Mouse (Mus musculus) gastrocnemius, adult 2 months (tissue): ENCODE results near the gene Tmem40. TPM values are rescaled to one million over a fixed set of nuclear protein-coding genes. Genes with fewer than 3 reads are reported as not detected.
A peak's percentile ranks its signal among the peaks of the same experiment; 100 is the strongest.

Experiments
- DNase-seq: peaks from one replicate; pipeline ENCODE4 v3.0.0; 2022
- H3K27ac ChIP-seq: fragments of 200-600 bp; 2 replicates; pipeline ENCODE4 v1.8.1; 2022; ENCODE audit warnings: mild to moderate bottlenecking
- H3K4me3 ChIP-seq: fragments of 200-600 bp; 2 replicates; pipeline ENCODE4 v1.8.1; 2022; ENCODE audit warnings: mild to moderate bottlenecking, moderate library complexity
- CTCF ChIP-seq: fragments of 200-600 bp; IDR thresholded peaks from 2 replicates; pipeline ENCODE4 v1.8.1; 2022; ENCODE audit warnings: antibody characterized with exemption, mild to moderate bottlenecking, moderate library complexity
- intact Hi-C: fragments of 180-260 bp; cut with DNase I; formaldehyde crosslinking; loops from one replicate; pipeline ENCODE4 v1.15.1; 2025
- total RNA-seq, 2 experiments: library from RNA; stranded (reverse); gene quantifications; 2 replicates each; pipeline ENCODE4 v1.2.3; 2021

Gene Tmem40
- total RNA-seq, 2 experiments from 2014 or later: 0.28 TPM; not detected in 1

GRCm38 (mm10) chr6:115717715-115718558, 44.3 kb downstream of the Tmem40 start:
- intact Hi-C loops: loop anchor here (2.0 to 5.0 kb wide), 3 partner anchors 41 to 171 kb away; partner anchors contain the start of genes Mkrn2 and Raf1
- H3K4me3 ChIP-seq: peak overlapping the region; percentile 69
- DNase-seq: peak; percentile 81
- TF ChIP-seq CTCF: peak; percentile 60
- peak overlapping the region; percentile 89 for H3K27ac ChIP-seq

- peak overlapping the region; percentile 69 for H3K4me3 ChIP-seq
- H3K27ac ChIP-seq: peak overlapping the region; percentile 89
- DNase-seq: peak; percentile 83
- TF ChIP-seq CTCF: no peak
- intact Hi-C loops: loop anchor here (2.0 to 5.0 kb wide), 3 partner anchors 40 to 170 kb away; partner anchors contain the start of genes Mkrn2 and Raf1
These were observed 45.0 kb downstream of the Tmem40 start for GRCm38 (mm10) chr6:115717101-115717652.

GRCm38 (mm10) chr6:115711261-115711660, 50.9 kb downstream of the Tmem40 start:
- no peak for TF ChIP-seq CTCF
- H3K27ac ChIP-seq: no peak overlapping the region
- no peak for DNase-seq
- intact Hi-C loops: no loop called here
- no peak overlapping the region for H3K4me3 ChIP-seq

- DNase-seq: no peak
- H3K4me3 ChIP-seq: no peak overlapping the region
- intact Hi-C loops: no loop called here
- no peak for TF ChIP-seq CTCF
- no peak overlapping the region for H3K27ac ChIP-seq
These were observed 59.3 kb downstream of the Tmem40 start for GRCm38 (mm10) chr6:115702901-115703300.

GRCm38 (mm10) chr6:115701302-115701701, 60.9 kb downstream of the Tmem40 start:
- TF ChIP-seq CTCF: peak; percentile 40; the same call in 1 of the 2 replicates
- Histone ChIP-seq H3K27ac (no peak overlapping the region), H3K4me3 (no peak overlapping the region)
- intact Hi-C loops: no loop called here
- DNase-seq: no peak

GRCm38 (mm10) chr6:115700778-115701177, 61.4 kb downstream of the Tmem40 start:
- intact Hi-C loops: no loop called here
- no peak overlapping the region for H3K27ac ChIP-seq
- no peak for DNase-seq
- TF ChIP-seq CTCF: no peak
- no peak overlapping the region for H3K4me3 ChIP-seq

GRCm38 (mm10) chr6:115698699-115699098, 63.5 kb downstream of the Tmem40 start:
- H3K27ac ChIP-seq: no peak overlapping the region
- TF ChIP-seq CTCF: peak; percentile 56
- H3K4me3 ChIP-seq: no peak overlapping the region
- DNase-seq: no peak
- intact Hi-C loops: no loop called here

GRCm38 (mm10) chr6:115697739-115698558, 64.3 kb downstream of the Tmem40 start:
- TF ChIP-seq CTCF: no peak
- Histone ChIP-seq H3K27ac (peak overlapping the region; percentile 67), H3K4me3 (no peak overlapping the region)
- DNase-seq: peak; percentile 39
- intact Hi-C loops: no loop called here

- DNase-seq: no peak
- no peak for TF ChIP-seq CTCF
- H3K27ac ChIP-seq: no peak overlapping the region
- intact Hi-C loops: no loop called here
- H3K4me3 ChIP-seq: no peak overlapping the region
These were observed 65.4 kb downstream of the Tmem40 start for GRCm38 (mm10) chr6:115696707-115697215.

GRCm38 (mm10) chr6:115695124-115695523, 67.1 kb downstream of the Tmem40 start:
- H3K27ac ChIP-seq: peak overlapping the region; percentile 94
- no peak for TF ChIP-seq CTCF
- DNase-seq: peak; percentile 63
- intact Hi-C loops: no loop called here
- peak overlapping the region; percentile 67 for H3K4me3 ChIP-seq

- peak; percentile 83 for DNase-seq
- peak overlapping the region; percentile 67 for H3K4me3 ChIP-seq
- peak overlapping the region; percentile 94 for H3K27ac ChIP-seq
- TF ChIP-seq CTCF: peak; percentile 36
- intact Hi-C loops: loop anchor here (5.0 kb wide), 1 partner anchor 92 kb away; the partner anchor contains the start of gene Mkrn2
These were observed 67.8 kb downstream of the Tmem40 start for GRCm38 (mm10) chr6:115694441-115694842.

GRCm38 (mm10) chr6:115692963-115693730, 69.1 kb downstream of the Tmem40 start:
- DNase-seq: no peak
- Histone ChIP-seq H3K4me3 (no peak overlapping the region), H3K27ac (peak overlapping the region; percentile 94)
- peak; percentile 45 for TF ChIP-seq CTCF
- intact Hi-C loops: loop anchor here (5.0 kb wide), 1 partner anchor 91 kb away; the partner anchor contains the start of gene Mkrn2
